Mouse (Mus musculus): ENCODE results near the gene Olfr112. TPM values are rescaled to one million over a fixed set of nuclear protein-coding genes. Genes with fewer than 3 reads are reported as not detected.
"Not testable (repeated sequence)": the region's sequence is repeated elsewhere in the genome, so short reads cannot be mapped to it uniquely, and the experiment has no call there.

Gene Olfr112
- polyA plus RNA-seq (2015; fragmentation: Nextera tagmentation; extraction: Ambion mirVana) = not detected in 2 replicates

GRCm38 (mm10) chr17:37569351-37569750 lies at the start of gene Olfr112:
TSS of gene Olfr112 (minus strand) at chr17:37569451.
- no peaks in the 10 kb centered on the region for H3K9me3 ChIP-seq (replicated peaks)
- no peaks in the 10 kb centered on the region for H3K27me3 ChIP-seq
- DNase-seq (no peak), ATAC-seq (ENCODE audit: low read depth) (no peak)
- H3K4me1 ChIP-seq (replicated peaks) = no peaks in the 10 kb centered on the region
- no peak within 1 kb of the TSS for H3K9ac ChIP-seq
- no peak within 1 kb of the TSS for H3K4me3 ChIP-seq (replicated peaks)
- no peak within 1 kb of the TSS for H3K4me2 ChIP-seq
- H3K36me3 ChIP-seq = no peaks in the 10 kb centered on the region
- no peak within 1 kb of the TSS for H3K27ac ChIP-seq

GRCm38 (mm10) chr17:37592643-37593042 lies 23.4 kb upstream of the Olfr112 start, which contains the start of gene Olfr114:
TSS of gene Olfr114 (minus strand) at chr17:37592743.
- ATAC-seq (ENCODE audit: low read depth) = no peak

DNA sequence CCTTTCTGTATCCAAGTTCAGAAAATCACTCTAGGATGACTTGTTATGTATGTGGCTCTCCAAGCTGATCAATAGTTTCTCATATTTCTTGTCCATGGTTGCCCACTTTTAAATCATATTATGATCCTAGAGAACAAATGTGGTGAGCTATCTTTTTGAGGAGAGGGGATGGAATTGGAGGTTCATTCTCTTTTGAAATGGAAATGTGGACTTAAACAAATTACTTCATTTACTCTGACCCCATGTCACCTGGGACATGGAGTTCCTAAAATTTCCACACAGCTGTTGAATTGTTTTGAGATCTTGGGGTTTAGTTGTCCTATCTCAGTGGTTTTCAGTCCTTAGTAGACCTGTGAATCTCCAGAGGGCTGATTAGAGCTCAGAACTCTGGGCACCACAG lies 8.3 kb upstream of the Olfr112 start, which contains the start of gene Olfr113:
TSS of gene Olfr113 (minus strand) at position 101 of the 400 bp plus-strand sequence.
- Histone ChIP-seq H3K9me3 (replicated peaks) (no peaks in the 10 kb centered on the region; the same call in 1 of the 2 replicates), H3K4me3 (replicated peaks) (no peak within 1 kb of the TSS), H3K9ac (no peak within 1 kb of the TSS), H3K4me1 (replicated peaks) (no peaks in the 10 kb centered on the region), H3K27me3 (no peaks in the 10 kb centered on the region), H3K27ac (no peak within 1 kb of the TSS), H3K4me2 (no peak within 1 kb of the TSS), H3K36me3 (no peaks in the 10 kb centered on the region)
- ATAC-seq (ENCODE audit: low read depth) (no peak), DNase-seq (no peak)

More at GRCm38 (mm10) chr17:37592643-37593042, 23.4 kb upstream of the Olfr112 start, which contains the start of gene Olfr114:
- Histone ChIP-seq H3K27ac (no peak within 1 kb of the TSS), H3K4me2 (no peak within 1 kb of the TSS), H3K9me3 (replicated peaks) (no peaks in the 10 kb centered on the region), H3K27me3 (no peaks in the 10 kb centered on the region), H3K4me3 (replicated peaks) (no peak within 1 kb of the TSS), H3K36me3 (no peaks in the 10 kb centered on the region), H3K9ac (no peak within 1 kb of the TSS), H3K4me1 (replicated peaks) (no peaks in the 10 kb centered on the region)
- DNase-seq = no peak

DNA sequence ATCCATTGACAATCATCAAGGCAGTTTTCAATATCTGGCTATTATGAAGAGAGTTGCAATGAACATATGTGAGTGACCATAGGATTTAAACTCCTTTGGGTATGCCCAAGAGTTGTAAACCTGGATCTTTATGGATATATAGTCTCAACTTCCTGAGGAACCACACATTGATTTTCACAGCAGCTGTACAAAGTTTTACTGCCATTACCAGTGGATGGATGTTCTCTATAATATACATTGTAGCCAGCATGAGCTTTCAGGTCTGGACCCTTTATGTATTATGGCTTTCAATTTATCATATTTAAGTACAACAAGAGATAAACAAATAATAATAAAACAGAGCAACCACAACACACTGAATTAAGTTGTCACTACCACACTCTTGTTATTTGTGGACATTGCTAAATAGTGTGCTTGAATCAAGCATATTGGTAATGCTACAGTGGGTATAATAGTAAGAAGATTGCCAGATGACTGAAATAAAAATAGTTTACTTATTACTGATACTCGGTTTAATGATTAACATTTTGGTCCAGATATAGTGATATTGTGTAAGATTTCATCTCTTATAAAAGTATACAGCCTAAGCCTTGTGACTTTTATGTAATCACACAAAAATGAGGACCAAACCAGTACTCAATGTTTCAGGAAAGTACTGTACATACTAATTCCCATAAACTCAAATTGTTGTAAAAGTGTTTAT lies 10.2 kb downstream of the Olfr112 start:
- Histone ChIP-seq H3K4me3 (replicated peaks) (no peak overlapping the region), H3K36me3 (no peaks in the 10 kb centered on the region), H3K4me2 (no peak overlapping the region), H3K27ac (no peak overlapping the region), H3K9me3 (replicated peaks) (no peaks in the 10 kb centered on the region), H3K4me1 (replicated peaks) (no peaks in the 10 kb centered on the region), H3K9ac (no peak overlapping the region), H3K27me3 (no peaks in the 10 kb centered on the region)
- no peak for DNase-seq
- WGBS (ENCODE audit: insufficient replicate concordance) = 37% methylated on average over 1 of the region's 1 CpGs
- no peak for ATAC-seq (ENCODE audit: low read depth)

DNA sequence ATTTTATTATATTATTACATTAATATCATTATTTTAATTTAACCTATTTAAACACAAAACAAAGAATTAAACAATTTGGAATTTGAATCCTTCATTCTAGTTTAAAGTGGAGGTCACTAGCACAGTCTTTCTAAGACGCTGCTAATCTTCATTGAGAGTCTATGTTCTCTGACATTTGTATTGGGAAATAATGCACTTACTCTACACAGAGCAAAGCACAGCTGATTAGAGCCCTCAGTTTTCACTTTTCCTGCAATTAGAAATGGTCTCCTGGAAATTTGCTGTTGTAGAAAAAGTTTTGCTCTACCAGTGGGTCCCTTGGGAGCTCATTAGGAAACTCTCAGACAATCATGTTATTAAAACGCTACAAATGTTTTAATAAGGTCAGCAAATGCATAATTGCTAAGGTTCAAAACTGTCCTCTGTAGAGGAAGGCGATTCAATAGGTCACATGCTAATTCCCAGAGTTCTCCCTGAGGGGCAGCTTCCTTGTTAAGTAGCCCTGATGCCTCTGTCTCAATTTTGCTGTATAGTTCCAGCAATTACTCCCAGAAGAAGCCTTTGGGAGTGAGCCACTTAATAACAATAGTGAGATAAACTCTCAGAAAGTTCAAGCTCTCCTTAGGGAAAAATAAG lies 25.3 kb downstream of the Olfr112 start:
- Histone ChIP-seq H3K27ac (no peak overlapping the region), H3K9me3 (replicated peaks) (no peaks in the 10 kb centered on the region), H3K27me3 (no peaks in the 10 kb centered on the region), H3K4me1 (replicated peaks) (no peaks in the 10 kb centered on the region), H3K4me2 (no peak overlapping the region), H3K4me3 (replicated peaks) (no peak overlapping the region), H3K36me3 (no peaks in the 10 kb centered on the region), H3K9ac (no peak overlapping the region)
- whole genome bisulfite sequencing (ENCODE audit: insufficient replicate concordance) = 51% methylated on average over 3 of the region's 3 CpGs
- DNase-seq (no peak), ATAC-seq (ENCODE audit: low read depth) (no peak)

GRCm38 (mm10) chr17:37541454-37542119 lies 27.7 kb downstream of the Olfr112 start:
- Histone ChIP-seq H3K36me3 (no peaks in the 10 kb centered on the region), H3K9ac (no peak overlapping the region), H3K9me3 (replicated peaks) (no peaks in the 10 kb centered on the region), H3K4me2 (no peak overlapping the region), H3K27me3 (no peaks in the 10 kb centered on the region), H3K4me1 (replicated peaks) (no peaks in the 10 kb centered on the region), H3K27ac (no peak overlapping the region), H3K4me3 (replicated peaks) (no peak overlapping the region)
- 77% methylated on average over 4 of the region's 4 CpGs for WGBS (ENCODE audit: insufficient replicate concordance)
- DNase-seq (no peak), ATAC-seq (ENCODE audit: low read depth) (no peak)

- H3K9me3 ChIP-seq (replicated peaks); H3K27ac ChIP-seq; H3K4me3 ChIP-seq (replicated peaks); H3K4me2 ChIP-seq; DNase-seq; H3K27me3 ChIP-seq; ATAC-seq (ENCODE audit: low read depth); H3K4me1 ChIP-seq (replicated peaks); H3K9ac ChIP-seq; H3K36me3 ChIP-seq: not testable (repeated sequence)
- WGBS (ENCODE audit: insufficient replicate concordance) = 18% methylated on average over 1 of the region's 1 CpGs
Observed at GRCm38 (mm10) chr17:37538416-37538815, 30.8 kb downstream of the Olfr112 start.

GRCm38 (mm10) chr17:37535173-37535572 lies 34.1 kb downstream of the Olfr112 start:
- Histone ChIP-seq H3K36me3 (no peaks in the 10 kb centered on the region), H3K9ac (no peak overlapping the region), H3K27ac (no peak overlapping the region), H3K4me3 (replicated peaks) (no peak overlapping the region), H3K4me1 (replicated peaks) (no peaks in the 10 kb centered on the region), H3K4me2 (no peak overlapping the region), H3K9me3 (replicated peaks) (no peaks in the 10 kb centered on the region), H3K27me3 (no peaks in the 10 kb centered on the region)
- ATAC-seq (ENCODE audit: low read depth) (no peak), DNase-seq (no peak)

DNA sequence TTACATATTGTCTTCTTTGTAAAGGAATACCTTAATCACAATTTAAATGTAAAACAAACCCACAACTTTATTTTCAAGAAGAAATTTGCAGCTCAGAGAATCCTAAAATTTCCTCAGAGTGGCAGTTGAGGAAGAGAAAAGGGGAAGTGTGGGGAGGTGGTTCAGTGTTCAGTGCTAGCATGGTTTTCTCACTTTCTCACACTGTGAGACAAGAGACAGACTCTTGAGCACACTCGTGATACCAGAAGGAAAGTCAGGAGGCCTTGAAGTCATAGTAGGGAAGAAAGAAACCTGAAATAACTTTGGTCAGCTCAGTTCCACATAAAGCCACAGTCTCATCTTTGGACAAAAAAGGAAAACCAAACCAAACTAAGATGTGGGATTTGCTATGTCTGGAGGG lies 43.8 kb downstream of the Olfr112 start:
- not testable (repeated sequence) for ATAC-seq (ENCODE audit: low read depth); H3K36me3 ChIP-seq; H3K9ac ChIP-seq; DNase-seq; H3K4me2 ChIP-seq; H3K4me3 ChIP-seq (replicated peaks); H3K9me3 ChIP-seq (replicated peaks); H3K27me3 ChIP-seq; H3K27ac ChIP-seq; H3K4me1 ChIP-seq (replicated peaks)
- WGBS (ENCODE audit: insufficient replicate concordance) = 29% methylated on average over 1 of the region's 1 CpGs

DNA sequence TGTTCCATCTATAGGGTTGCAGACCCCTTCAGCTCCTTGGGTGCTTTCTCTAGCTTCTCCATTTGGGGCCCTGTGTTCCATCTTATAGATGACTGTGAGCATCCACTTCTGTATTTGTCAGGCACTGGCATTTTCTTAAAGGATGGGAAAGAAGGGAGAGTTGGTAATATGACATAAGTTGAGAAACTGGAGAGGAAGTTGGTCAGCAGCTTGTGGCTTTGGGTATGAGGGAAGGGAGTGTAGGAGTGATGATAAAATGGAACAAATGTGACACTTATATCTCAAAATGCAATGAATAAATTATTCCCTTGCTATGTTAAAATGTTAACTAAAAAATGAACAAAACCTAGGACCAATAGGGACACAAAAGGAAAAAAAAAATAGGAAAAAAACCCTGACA lies 44.6 kb downstream of the Olfr112 start:
- H3K27ac ChIP-seq; DNase-seq; H3K4me1 ChIP-seq (replicated peaks); H3K4me2 ChIP-seq; H3K9ac ChIP-seq; H3K36me3 ChIP-seq; ATAC-seq (ENCODE audit: low read depth); H3K27me3 ChIP-seq; H3K4me3 ChIP-seq (replicated peaks); H3K9me3 ChIP-seq (replicated peaks): not testable (repeated sequence)
